Mouse (Mus musculus) liver, adult 2 months (tissue): ENCODE data around the gene Tenm2. TPM values are rescaled to one million over a fixed set of nuclear protein-coding genes. Genes with fewer than 3 reads are reported as not detected.

Experiments
- DNase-seq: peaks from one replicate; pipeline ENCODE4 v3.0.0-alpha.2; 2011; ENCODE audit warnings: low read depth, low spot score; ENCODE audit errors: extremely low read depth
- H3K27ac ChIP-seq: fragments of 200-500 bp; replicated peaks from 2 replicates; pipeline ENCODE4 v1.5.1; 2012; ENCODE audit warnings: low read depth, mild to moderate bottlenecking, control low read depth, inconsistent platforms, low read length; ENCODE audit not compliant: insufficient read depth
- H3K27me3 ChIP-seq: fragments of 200-500 bp; 2 replicates; pipeline ENCODE4 v1.6.1; 2012; ENCODE audit warnings: mild to moderate bottlenecking, moderate library complexity, low read length, inconsistent platforms; ENCODE audit not compliant: control insufficient read depth, insufficient read depth
- H3K36me3 ChIP-seq: fragments of 200-500 bp; 2 replicates; pipeline ENCODE4 v1.6.1; 2012; ENCODE audit warnings: low read length, inconsistent platforms; ENCODE audit not compliant: control insufficient read depth, insufficient read depth
- H3K4me1 ChIP-seq: fragments of 200-500 bp; 2 replicates; pipeline ENCODE4 v1.6.1; 2011; ENCODE audit warnings: low read length; ENCODE audit not compliant: control insufficient read depth, insufficient read depth
- H3K4me3 ChIP-seq: fragments of 200-500 bp; 2 replicates; pipeline ENCODE4 v1.5.1; 2011; ENCODE audit warnings: low read depth, mild to moderate bottlenecking, control low read depth, low read length, moderate library complexity; ENCODE audit not compliant: insufficient read depth
- H3K79me2 ChIP-seq: fragments of 200-500 bp; 2 replicates; pipeline ENCODE4 v1.6.1; 2012; ENCODE audit warnings: inconsistent platforms, mild to moderate bottlenecking, low read length, moderate library complexity; ENCODE audit not compliant: control insufficient read depth, insufficient read depth
- H3K9ac ChIP-seq: fragments of 200-500 bp; 2 replicates; pipeline ENCODE4 v1.6.1; 2012; ENCODE audit warnings: low read depth, mild to moderate bottlenecking, control low read depth, inconsistent platforms, low read length
- CTCF ChIP-seq: fragments of 200-500 bp; IDR thresholded peaks from 2 replicates; pipeline ENCODE4 v1.5.1; 2011; ENCODE audit warnings: low read depth, low read length, control low read depth
- POLR2A ChIP-seq: fragments of 200-500 bp; IDR thresholded peaks from 2 replicates; pipeline ENCODE4 v1.6.1; 2011; ENCODE audit warnings: low read length, control low read depth; ENCODE audit not compliant: insufficient read depth; ENCODE audit errors: extremely low read depth
- WGBS: fragments of 180-500 bp; shearing (Covaris S2); methylation state at CpG from one replicate; pipeline ENCODE4 v1.1.7; 2018; 5-methylcytosine and 5-hydroxymethylcytosine counted together
- polyA plus RNA-seq: library from polyadenylated mRNA; depleted of rRNA; stranded (reverse); fragments of >200 nt; gene quantifications from 2 replicates; pipeline ENCODE4 v1.2.3, GENCODE M21; 2012
- total RNA-seq: library from RNA; depleted of rRNA; stranded (reverse); fragments of >200 nt; gene quantifications from 2 replicates; pipeline ENCODE4 v1.2.3, GENCODE M21; 2014

Tenm2 gene
- total and polyA plus RNA-seq, 2 experiments: not detected

- H3K79me2 ChIP-seq: no peaks in the 10 kb centered on the region
- WGBS: 83% methylated on average over 6 of the region's 6 CpGs
- H3K9ac ChIP-seq: no peak overlapping the region
- no peaks in the 10 kb centered on the region for H3K4me1 ChIP-seq
- DNase-seq: no peak
- H3K27me3 ChIP-seq: no peaks in the 10 kb centered on the region
- H3K36me3 ChIP-seq: no peaks in the 10 kb centered on the region
- H3K27ac ChIP-seq: no peak overlapping the region
- no peak overlapping the region for H3K4me3 ChIP-seq
- TF ChIP-seq POLR2A (no peak), CTCF (no peak)
Observed at GRCm38 (mm10) chr11:36700131-36700530, 535.6 kb downstream of the Tenm2 start.

GRCm38 (mm10) chr11:36698268-36698667, 537.5 kb downstream of the Tenm2 start:
- DNase-seq: no peak
- Histone ChIP-seq H3K4me1 (no peaks in the 10 kb centered on the region), H3K79me2 (no peaks in the 10 kb centered on the region), H3K27ac (no peak overlapping the region), H3K4me3 (no peak overlapping the region), H3K27me3 (no peaks in the 10 kb centered on the region), H3K36me3 (no peaks in the 10 kb centered on the region), H3K9ac (no peak overlapping the region)
- TF ChIP-seq CTCF (no peak), POLR2A (no peak)
- 73% methylated on average over 7 of the region's 7 CpGs for WGBS

GRCm38 (mm10) chr11:36697816-36698215, 537.9 kb downstream of the Tenm2 start:
- 69% methylated on average over 8 of the region's 8 CpGs for WGBS
- DNase-seq: no peak

GRCm38 (mm10) chr11:36697021-36697639, 538.6 kb downstream of the Tenm2 start:
- no peak overlapping the region for H3K9ac ChIP-seq
- no peak for DNase-seq
- 72% methylated on average over 10 of the region's 10 CpGs for WGBS
- no peaks in the 10 kb centered on the region for H3K27me3 ChIP-seq
- H3K4me1 ChIP-seq: no peaks in the 10 kb centered on the region
- no peaks in the 10 kb centered on the region for H3K79me2 ChIP-seq
- TF ChIP-seq CTCF: no peak
- TF ChIP-seq POLR2A: no peak
- no peak overlapping the region for H3K4me3 ChIP-seq
- no peaks in the 10 kb centered on the region for H3K36me3 ChIP-seq
- no peak overlapping the region for H3K27ac ChIP-seq

More at GRCm38 (mm10) chr11:36697816-36698215, 537.9 kb downstream of the Tenm2 start:
- no peaks in the 10 kb centered on the region for H3K79me2 ChIP-seq
- no peaks in the 10 kb centered on the region for H3K36me3 ChIP-seq
- no peak overlapping the region for H3K27ac ChIP-seq
- no peaks in the 10 kb centered on the region for H3K27me3 ChIP-seq
- no peak overlapping the region for H3K9ac ChIP-seq
- no peaks in the 10 kb centered on the region for H3K4me1 ChIP-seq
- H3K4me3 ChIP-seq: no peak overlapping the region
- TF ChIP-seq POLR2A: no peak
- no peak for TF ChIP-seq CTCF

- no peaks in the 10 kb centered on the region for H3K79me2 ChIP-seq
- H3K4me3 ChIP-seq: no peak overlapping the region
- DNase-seq: no peak
- WGBS: 76% methylated on average over 8 of the region's 8 CpGs
- H3K4me1 ChIP-seq: no peaks in the 10 kb centered on the region
- no peak overlapping the region for H3K9ac ChIP-seq
- no peaks in the 10 kb centered on the region for H3K36me3 ChIP-seq
- H3K27me3 ChIP-seq: no peaks in the 10 kb centered on the region
- H3K27ac ChIP-seq: no peak overlapping the region
- TF ChIP-seq CTCF (no peak), POLR2A (no peak)
Observed at GRCm38 (mm10) chr11:36694810-36695209, 541.0 kb downstream of the Tenm2 start.

GRCm38 (mm10) chr11:36692637-36693036, 543.1 kb downstream of the Tenm2 start:
- H3K4me1 ChIP-seq: no peaks in the 10 kb centered on the region
- 69% methylated on average over 3 of the region's 3 CpGs for WGBS
- no peaks in the 10 kb centered on the region for H3K36me3 ChIP-seq
- no peaks in the 10 kb centered on the region for H3K27me3 ChIP-seq
- TF ChIP-seq POLR2A: no peak
- H3K4me3 ChIP-seq: no peak overlapping the region
- no peak overlapping the region for H3K9ac ChIP-seq
- no peaks in the 10 kb centered on the region for H3K79me2 ChIP-seq
- DNase-seq: no peak
- H3K27ac ChIP-seq: no peak overlapping the region
